Mouse (Mus musculus) spleen, adult 12 weeks (tissue): ENCODE results near the gene Exoc4.

Experiments used
- DNase-seq: peaks from one replicate; pipeline ENCODE4 v3.0.0; 2022; ENCODE audit warnings: low spot score

Gene Exoc4

DNA sequence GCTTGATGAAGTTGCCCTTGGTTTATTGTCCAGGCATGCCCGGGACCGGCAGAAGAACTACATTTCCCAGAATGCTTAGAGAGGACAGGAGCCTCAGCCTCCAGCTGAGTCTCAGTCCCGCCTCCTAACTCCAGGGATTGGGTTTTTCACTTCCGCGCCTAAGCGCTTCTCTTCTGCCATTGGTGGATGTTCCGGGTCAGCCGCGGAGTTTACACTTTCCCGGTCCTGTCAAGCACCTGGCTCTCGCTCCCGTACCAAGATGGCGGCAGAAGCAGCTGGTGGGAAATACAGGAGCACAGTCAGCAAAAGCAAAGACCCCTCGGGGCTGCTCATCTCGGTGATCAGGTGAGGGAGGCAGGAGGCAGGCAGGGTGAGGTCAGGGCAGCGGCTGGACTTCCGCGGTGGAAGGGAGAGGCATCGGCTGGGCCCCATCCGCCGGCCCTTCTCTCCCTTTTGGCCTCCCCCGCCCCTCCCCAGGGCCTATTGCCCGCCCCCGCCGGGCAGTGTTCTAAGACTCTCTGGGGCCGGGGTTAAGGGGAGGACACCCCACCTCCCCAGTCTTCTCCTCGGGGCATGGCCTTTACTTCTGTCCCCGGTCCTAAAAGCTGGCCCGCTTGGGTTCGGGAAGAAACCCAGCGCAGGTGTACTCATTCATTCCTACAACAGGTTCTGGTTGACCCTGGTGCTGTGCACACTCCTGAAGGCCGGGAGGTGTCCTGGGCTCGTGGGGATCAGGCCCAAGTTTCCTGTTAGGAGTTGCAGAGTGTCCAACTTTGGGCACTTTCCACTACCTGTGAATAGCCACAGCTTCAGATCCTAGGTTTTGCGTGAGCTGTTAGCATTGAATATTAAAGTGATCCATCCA, at the start of gene Exoc4:
Gene Exoc4, plus strand, starts transcription at position 192 of the 865 bp plus-strand sequence.
- DNase-seq, result peak; percentile 90

DNA sequence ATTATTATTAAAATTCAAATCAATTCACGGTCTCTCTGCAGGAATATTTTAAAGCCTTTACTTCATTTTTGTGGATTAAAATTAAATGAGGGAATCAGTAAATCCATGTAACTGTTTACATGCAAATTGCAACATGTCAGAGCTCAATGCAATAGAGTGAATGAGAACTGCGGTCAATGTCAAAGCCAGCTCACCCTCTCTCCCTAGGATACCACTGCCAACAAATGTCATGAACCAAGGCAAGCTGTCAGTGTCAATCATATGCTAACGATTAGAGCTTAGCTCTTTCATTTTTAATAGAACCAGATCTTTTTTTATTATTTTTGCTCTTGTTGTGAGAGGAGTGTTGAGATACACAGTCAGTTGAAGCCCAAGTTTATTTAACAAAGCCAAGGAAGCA, 30.1 kb upstream of the Exoc4 start:
- no peak for DNase-seq

DNA sequence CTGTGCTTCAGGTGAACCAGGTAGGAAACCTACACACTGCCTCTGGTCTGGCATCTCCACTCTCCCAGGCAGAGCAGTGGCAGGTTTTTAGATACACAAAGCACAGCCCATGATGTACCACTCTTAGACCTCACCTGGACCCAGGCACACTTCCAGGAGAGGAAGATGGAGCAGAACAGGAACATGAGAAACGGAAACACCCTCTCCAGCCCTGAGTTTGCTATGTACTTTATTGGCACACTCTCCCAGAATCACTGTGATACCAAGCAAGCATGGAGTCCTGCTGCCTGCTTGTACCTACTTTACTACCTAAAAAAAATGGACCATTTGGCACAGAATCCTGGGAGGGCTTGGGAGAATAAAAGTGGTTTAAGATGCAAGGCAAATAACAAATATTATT, 22.2 kb upstream of the Exoc4 start:
- no peak for DNase-seq

DNA sequence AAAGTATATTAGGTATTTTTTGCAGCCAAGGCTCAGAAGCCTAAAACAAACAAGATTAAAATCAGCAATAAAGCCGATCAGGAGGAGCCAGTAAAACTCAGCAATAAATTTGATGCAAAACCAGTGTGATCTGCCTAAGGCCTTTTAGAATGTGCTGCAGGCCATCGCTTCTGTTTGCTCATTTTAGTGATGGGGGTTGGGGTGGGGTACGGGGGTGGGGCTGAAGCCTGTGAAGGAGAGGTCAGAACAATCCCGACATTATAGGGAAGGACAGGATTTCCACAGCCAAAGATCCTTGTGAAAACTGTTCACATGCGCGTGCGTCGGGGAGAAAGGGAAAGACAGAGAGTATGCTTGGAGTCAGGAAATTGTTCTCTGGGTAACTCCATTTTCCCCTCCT, 21.5 kb upstream of the Exoc4 start:
- DNase-seq, result no peak

DNA sequence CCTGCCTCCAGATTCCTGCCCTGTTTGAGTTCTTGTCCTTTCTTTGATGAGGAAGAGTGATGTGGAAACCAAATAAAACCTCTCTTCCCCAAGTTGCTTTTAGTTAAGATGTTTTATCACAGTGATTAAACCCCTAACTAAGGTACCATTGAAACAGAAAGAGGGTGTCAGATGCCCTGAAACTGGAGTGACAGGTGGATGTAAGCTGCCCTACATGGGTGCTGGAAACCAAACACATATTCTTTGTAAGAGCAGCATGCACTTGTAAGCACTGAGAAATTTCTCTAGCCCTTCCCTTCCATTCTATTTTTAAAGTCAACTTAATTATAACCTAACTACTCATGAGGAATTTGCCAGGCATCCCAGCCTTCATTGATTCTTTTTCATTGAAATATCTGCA, 7.6 kb upstream of the Exoc4 start:
- no peak for DNase-seq

DNA sequence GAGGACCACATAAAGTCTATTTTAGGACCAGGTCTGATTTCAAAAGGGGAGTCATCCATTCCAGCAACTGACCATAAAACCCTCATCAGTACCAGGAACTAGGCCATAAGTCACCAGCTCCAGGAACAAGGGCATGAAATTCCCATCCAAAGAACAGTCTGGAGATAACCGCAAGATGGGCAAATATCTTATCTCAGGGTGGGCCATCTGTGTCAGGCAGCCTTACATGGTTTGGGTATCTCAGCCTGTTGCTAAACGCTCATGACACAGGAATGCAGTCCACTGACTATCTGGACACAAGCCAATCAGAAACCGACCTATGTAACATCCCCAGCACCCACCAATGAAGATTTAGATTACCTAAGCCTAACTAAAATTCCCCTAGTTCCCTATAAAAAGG, 4.3 kb upstream of the Exoc4 start:
- DNase-seq, result no peak

DNA sequence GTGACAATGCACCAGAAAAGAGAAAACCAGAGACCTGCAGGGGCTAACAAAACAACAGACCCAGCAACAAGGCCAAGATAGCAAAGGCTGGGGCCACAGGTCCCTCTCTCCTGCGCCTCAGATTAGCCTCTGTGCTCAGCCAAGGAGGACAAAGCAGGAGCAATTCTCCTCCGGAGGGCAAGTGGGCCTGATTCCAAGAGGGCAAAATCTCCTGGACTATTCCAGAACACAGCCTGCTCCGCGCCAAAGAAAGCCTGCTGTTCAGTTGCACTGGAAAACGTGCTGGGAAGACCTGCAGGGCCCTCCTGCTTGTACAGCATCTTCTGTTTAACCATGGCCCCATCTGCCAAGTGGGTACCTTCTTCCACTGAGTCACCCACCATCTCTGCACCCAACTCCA, 1.7 kb upstream of the Exoc4 start:
- no peak for DNase-seq

DNA sequence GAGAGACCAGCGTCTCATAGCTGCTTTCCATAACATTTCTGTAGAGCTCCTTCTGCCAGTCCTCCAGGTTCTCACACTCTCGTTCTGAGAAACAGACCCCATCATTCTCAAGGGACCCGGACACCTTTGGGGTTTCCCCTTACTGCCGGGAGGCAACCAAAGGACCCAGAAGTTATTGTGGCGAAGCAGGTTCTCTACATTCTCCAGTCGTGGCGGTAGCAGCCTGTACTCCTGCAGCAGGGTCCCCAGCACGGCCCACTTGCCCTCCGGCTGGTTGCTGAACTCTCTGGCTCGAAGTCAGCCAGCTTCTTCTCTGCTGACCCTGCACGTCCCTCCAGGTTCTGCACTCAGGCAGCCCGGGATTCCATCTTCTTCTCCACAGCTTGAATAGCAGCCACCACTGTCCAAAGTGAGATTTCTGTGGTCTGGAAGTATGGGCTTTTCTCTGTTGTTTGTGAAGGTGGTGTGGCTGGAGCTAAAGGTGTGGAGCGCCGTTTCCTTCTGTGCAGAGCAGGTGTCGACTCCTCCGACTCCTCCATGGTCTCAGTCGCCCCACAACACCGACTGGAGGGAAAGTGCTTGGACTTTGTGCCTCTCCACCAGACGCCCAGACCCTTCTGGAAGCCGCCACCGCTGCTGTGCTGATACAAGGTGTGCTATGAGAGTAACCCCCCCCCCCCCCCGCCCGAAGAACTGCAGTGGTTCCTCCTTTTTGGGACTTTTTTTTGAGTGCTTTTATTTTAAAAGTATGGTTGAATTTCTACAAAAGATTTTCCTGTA, 1.1 kb upstream of the Exoc4 start:
- DNase-seq, result no peak

DNA sequence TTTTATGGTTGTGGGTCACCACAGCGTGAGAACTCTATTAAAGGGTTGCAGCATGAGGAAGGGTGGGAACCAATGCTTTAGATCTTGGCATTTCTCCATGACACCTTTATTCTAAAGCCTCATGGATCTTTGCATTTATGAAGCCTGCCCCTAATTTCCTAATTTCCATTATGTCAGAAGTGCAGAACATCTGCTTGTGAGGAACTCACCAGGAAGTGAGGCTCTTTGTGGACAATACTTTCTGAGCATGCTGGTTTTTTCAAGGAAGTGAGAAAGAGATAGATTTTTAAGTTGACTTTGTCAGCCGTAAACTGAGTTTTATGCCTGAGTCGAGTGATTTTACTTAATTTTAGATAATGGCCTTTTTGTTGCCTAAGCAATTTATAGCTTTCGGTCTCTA, 7.8 kb downstream of the Exoc4 start:
- no peak for DNase-seq

DNA sequence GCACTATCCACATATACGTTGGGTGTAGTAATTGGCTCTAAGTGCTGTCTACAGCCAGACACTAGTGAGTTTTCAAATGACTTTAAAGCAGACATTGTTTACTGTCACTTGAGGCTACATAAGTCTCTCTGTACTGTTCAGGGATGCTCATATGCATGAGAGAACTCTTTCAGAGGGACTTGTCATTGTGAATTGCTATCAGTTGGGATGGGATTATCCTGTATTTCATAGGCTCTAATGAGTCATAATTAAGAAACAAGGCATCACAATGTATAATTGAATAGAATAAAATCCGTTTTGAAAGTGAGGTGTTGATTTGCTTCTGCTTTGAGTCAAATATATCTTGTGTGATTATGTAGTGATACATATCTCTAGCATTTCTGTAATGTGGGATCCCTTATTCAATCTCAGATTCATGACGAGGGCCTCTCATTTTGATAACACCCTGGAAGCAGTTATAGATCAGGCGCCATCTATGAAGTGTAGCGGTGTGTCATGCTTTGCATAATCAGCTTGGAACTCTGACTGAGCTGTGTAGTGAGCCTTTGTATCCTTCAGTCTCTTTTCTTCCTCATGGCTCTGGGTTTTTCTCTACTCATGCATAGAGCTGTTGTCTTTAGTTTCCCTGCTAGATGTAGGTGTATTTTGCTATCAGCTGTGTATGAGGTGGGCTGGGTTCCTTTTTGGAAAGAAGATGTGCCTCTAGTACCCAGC, 8.3 kb downstream of the Exoc4 start:
- no peak for DNase-seq

DNA sequence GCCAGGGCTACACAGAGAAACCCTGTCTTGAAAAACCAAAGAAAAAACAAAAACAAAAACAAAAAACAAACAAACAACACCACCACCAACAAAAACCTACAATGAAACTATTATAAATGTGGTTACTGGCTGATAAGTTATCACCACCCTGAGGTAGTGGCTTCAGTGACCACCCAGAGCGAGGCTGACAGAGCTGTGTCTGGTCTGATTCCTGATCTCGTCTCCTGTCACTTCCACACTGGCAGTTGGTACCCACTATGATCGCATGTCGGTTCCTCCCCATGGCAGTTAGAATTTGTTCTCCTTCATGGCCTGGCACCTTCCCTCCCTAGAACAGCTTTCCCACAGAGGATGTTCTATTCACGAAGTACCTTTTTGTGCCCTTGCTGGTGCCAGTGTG, 11.0 kb downstream of the Exoc4 start:
- DNase-seq, result no peak

DNA sequence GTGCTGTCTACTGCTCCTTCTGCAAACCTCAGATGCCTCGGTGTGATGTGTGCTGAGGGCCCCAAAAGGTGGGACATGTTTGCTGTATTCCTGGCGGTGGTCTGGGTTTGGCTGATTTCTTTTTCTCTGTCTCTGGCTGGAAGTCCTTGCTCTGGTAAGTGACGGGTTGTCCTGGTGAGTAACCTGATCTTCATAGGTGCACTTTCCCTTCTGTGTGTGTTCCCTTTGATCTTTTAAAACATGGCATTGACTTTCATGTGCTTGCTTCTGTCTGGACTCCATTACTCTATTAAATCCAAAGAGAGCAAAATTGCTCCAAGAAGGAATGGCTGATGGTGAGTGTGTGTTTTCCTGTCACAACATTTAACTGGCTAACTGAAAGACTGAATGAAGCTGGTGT, 12.7 kb downstream of the Exoc4 start:
- DNase-seq, result no peak

DNA sequence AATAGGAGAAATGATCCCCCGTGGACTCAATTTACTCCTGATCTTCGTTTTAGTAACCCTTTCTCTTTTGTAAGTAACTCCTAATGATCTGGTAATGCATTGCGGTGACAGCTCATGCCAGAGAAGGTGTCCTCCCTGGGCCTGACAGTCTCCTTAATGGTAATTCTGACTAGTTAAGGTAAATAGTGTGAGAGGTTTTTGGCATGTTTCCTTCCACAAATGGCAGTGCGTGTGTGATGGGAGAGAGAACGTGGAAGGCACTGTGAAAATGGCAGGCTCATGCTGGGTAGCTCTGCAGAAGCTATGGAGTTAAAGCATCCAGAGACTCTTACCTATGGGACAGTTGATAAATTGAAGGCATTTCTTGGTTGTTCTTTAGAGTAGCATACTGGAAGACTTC, 15.1 kb downstream of the Exoc4 start:
- no peak for DNase-seq

DNA sequence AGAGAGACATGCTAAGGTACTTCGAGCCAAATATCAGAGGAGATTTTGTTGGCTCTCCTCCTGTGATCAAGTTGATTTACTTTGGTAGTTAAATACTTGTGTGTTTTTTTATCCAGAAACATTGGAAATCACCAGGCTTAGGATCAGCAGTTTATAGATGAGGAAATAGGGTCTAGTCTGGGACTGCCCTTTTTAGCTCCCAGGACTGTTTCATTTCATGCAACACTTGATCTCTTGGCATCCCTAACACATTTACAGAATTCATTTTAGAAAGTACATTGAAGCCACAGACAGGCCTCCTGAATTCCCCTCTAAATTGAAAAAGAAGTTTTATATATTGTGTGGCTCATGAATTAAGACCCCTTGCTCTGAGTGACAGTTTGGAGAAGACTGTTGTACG, 15.5 kb downstream of the Exoc4 start:
- no peak for DNase-seq

DNA sequence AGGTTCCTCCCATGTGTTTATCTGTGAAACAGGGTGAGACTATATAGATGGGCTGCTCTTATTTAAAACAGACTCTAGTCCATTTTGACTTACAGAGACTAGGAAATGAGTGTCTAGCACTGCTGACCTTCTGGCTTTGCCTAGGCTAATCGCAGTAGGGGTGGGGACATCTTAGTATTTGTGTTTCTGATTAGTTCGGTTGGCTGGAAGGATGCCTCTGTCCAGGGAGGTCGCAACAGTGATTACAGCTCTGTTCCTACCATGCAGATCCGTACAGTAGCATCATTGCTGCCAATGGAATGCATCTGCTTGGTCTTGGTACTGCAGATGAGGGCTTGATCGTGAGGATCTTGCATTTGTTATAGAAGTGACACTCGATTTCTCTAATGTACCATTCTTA, 18.7 kb downstream of the Exoc4 start:
- DNase-seq, result no peak

DNA sequence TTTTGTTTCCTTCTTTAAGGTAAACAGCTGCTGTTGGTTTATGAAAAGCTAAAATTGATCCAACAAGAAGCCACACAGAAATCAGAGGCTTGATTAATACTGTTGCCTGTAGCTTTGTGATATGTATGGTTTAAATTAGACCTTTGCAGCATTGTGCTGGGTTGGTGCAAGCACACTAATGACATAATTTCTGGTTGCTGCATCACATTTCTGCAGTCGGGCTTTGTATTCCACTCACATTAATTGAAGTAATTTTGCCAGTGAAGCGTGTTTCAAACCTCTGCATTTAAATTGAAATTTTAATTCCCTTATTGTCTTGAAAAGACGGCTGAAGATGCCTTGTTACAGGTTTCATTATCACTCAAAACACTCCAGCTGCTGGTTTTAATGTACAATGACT, 34.6 kb downstream of the Exoc4 start:
- DNase-seq, result no peak

DNA sequence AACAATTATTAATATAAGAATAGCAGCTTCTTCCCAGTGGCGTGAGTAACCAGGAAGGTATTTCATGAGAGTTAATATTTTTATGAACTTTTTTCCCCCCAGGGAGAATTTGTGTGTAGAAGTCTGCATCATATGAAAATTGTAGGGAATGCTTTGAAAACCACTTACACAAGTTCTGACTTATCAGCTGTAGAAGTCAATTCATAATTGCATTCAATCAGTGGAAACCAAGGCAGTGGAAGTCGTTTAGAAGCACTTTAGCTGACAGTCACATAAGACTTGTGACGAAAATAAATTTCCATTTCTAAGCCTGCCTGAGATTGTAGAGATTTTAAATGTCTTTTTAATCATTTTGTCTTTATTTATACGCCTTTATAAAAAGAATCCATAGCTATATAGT, 35.1 kb downstream of the Exoc4 start:
- no peak for DNase-seq

DNA sequence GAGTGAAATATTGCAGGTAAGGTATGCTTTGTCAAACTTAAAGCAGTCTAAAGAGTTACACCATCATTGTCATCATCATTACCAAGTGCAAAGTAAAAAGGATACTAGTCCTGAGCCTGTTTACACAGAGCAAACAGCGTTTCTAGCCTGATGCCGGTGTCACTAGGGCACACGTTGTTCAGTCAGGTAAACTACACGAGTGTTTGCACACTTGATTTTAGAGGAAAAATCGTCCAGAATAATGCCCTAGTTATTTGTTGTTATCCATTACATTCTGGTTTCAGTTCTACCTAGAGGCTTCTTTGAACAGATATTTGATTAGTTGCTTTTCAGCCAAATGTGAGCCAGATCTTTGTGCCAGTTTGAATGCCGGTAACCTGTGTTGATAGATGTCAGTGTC, 37.5 kb downstream of the Exoc4 start:
- no peak for DNase-seq

DNA sequence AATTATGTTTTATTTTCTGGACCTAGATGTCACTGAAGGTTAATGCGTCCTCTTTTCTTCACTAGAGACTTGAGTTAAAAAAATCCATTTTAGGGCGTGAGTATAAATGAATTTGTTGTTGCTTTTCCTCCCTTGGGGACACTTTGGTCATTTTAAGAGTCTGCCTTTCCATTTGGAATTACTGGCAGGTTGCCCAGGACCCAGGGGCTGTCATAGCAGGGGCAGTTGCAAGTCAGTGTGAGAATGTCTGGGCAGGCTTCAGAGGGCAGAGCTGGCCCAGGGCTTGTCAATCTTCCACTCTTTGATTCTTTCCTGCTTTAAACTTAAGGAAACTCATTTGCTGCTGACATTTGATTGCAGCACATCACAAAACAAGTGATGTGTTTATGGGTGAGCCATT, 45.7 kb downstream of the Exoc4 start:
- DNase-seq, result no peak

DNA sequence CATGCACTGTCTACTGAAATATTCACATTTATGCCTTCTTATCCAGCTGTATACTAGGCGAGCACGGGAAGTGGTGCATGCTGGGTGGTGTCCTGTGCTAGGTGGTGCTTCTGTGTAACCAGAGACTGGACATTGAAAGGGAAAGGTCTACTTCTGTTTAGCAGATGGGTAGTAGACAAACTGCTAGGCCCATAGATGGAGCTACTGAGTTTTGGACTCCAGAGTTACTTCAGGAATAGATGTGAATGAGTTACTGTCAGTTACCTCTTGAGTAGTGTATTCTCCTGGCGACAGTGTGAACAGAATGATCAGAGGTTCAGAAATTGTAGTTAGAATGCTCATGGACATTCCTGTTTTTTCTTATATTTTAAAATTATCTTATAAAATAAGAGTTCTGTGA, 48.7 kb downstream of the Exoc4 start:
- no peak for DNase-seq

DNA sequence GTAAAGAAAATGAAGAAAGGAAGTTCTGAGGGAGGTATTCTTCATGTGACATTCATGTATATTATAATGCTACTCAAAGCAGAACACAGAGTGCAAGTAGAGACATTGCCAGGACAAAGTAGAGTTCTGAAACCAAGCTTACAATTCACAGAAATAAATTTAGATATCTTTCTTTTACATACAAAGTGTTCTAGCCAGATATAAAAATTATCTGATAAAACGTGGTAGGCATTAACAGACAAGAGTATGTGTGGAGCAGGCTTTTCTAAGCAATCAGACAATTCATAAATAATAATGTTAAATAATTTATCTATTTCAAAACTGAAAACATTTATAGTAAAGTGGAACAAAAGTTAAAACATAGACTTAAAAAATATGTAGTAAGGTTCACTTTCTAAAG, 49.9 kb downstream of the Exoc4 start:
- DNase-seq, result no peak

DNA sequence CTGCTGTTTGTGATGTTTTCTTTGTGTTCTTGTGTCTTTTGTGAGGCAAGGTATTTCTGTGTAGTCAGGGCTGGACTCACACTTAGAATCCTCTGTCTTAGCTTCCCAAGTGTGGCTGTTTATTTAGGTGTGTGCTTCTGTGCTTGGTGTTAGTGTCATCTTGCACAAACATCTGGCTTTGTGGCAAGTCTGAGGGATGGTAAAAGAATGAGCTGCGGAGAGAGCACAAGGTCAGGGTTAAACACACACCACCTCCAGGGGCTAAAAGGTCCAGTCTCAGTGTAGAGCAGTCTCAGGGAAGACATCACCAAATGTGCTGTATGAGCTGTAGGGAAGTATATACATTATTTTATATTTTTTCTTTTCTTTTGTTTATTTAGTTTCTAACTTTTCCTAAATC, 57.1 kb downstream of the Exoc4 start:
- DNase-seq, result no peak

DNA sequence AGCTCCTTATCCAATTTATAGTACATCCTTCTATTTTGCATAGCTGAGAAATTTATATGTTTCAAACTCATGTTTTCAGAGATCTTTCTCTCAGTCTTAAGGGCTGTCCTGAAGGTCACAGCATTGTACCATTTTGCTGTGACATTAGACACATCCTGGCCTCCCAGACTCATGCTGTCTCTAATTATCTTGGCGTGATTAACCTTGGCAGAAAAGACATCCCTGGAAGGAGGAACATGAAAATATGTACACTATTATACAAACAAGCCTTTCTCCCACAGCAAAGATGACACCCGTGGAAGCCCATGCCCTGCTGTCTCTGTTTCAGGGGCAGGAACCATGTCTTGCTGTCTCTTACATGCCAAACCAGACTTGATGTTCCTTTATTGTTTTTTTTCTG, 59.8 kb downstream of the Exoc4 start:
- no peak for DNase-seq
